Comparison of ENCODE assay signal across 11 mouse cellular contexts in the genomic region with DNA sequence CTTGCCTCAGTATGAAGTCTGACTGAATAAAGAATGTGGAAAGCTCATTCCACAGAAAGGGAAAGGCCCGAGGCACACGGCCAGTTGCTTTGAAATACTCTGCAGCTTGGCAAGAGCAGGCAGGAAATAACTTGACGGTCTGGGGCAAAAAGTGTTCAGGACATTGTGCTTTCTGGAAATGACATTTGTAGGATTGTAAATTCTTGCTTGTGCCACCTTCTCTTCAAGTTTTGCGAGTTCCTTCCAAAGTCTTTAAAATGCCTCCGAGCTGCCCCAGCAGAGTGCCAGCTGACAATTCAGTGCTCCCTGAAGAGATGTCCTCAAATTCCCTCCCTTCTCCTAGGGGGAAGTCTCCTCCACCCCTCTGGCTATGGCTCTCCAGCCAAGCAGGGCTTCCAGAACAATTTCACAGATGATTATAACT. TPM values are rescaled to one million over a fixed set of nuclear protein-coding genes. Genes with fewer than 3 reads are reported as not detected.
DNase-seq lines count a peak whose midpoint lies in the region; ATAC-seq and TF ChIP-seq lines count a peak whose summit lies in the region.
"Had no signal": no experiment of that assay in that cellular context is flagged by ENCODE, and none has a peak within 500 bp of the region (broad histone marks: within the 10 kb centered on the region; RNA-seq: fewer than 3 reads in every experiment).

No protein-coding gene starts in this region.

- no peaks in the 10 kb centered on the region for H3K27me3 ChIP-seq in heart, embryonic 12.5 days (replicated peaks)
- H3K27me3 ChIP-seq in limb, embryonic 14.5 days (ENCODE audit: control insufficient read depth, insufficient read depth, low read length), result no peaks in the 10 kb centered on the region
- no peaks in the 10 kb centered on the region for H3K27me3 ChIP-seq in forebrain, embryonic 12.5 days
- H3K27me3 ChIP-seq: embryonic facial prominence, embryonic 12.5 days; stomach, embryonic 15.5 days had no signal

- H3K4me2 ChIP-seq in heart, embryonic 12.5 days, result no peak overlapping the region
- no peak overlapping the region for H3K4me2 ChIP-seq in limb, embryonic 14.5 days (replicated peaks; ENCODE audit: low read depth, low read length, severe bottlenecking)
- no peak overlapping the region for H3K4me2 ChIP-seq in forebrain, embryonic 12.5 days
- H3K4me2 ChIP-seq: embryonic facial prominence, embryonic 12.5 days; stomach, embryonic 15.5 days had no signal

- ATAC-seq in heart, embryonic 12.5 days (ENCODE audit: insufficient number of reproducible peaks, low FRiP score), result no peak
- ATAC-seq in limb, embryonic 14.5 days (ENCODE audit: low FRiP score, low read depth), result no peak
- no peak for ATAC-seq in forebrain, embryonic 12.5 days (ENCODE audit: low FRiP score)
- no peak for ATAC-seq in megakaryocyte progenitor cell, adult 5-6 weeks (replicated peaks; ENCODE audit: poor library complexity)

- H3K27ac ChIP-seq in heart, embryonic 12.5 days (ENCODE audit: poor library complexity, severe bottlenecking), result 0 out of 2 replicates have a peak overlapping the region, but pooled peaks have one; percentile 6
- peak overlapping the region; percentile 44; the same call in 1 of the 2 replicates for H3K27ac ChIP-seq in limb, embryonic 14.5 days (replicated peaks; ENCODE audit: low read depth, low read length)
- no peak overlapping the region for H3K27ac ChIP-seq in forebrain, embryonic 12.5 days
- H3K27ac ChIP-seq: stomach, embryonic 15.5 days had no signal

- H3K36me3 ChIP-seq in heart, embryonic 12.5 days, result no peaks in the 10 kb centered on the region
- H3K36me3 ChIP-seq in limb, embryonic 14.5 days (ENCODE audit: control insufficient read depth, insufficient read depth, low read length), result no peaks in the 10 kb centered on the region
- no peaks in the 10 kb centered on the region for H3K36me3 ChIP-seq in forebrain, embryonic 12.5 days (replicated peaks)
- H3K36me3 ChIP-seq: embryonic facial prominence, embryonic 12.5 days; stomach, embryonic 15.5 days had no signal

- no peak for TF ChIP-seq POLR2A in limb, embryonic 14.5 days (IDR thresholded peaks at IDR 0.05; ENCODE audit: borderline replicate concordance, extremely low read depth, insufficient read depth, insufficient read length)

- WGBS in heart, embryonic 12.5 days, result 40% methylated on average over 5 of the region's 5 CpGs
- WGBS in limb, embryonic 14.5 days, result 15% methylated on average over 5 of the region's 5 CpGs
- 72% methylated on average over 5 of the region's 5 CpGs for WGBS in forebrain, embryonic 12.5 days

- H3K9ac ChIP-seq in heart, embryonic 12.5 days, result no peak overlapping the region
- no peak overlapping the region for H3K9ac ChIP-seq in limb, embryonic 14.5 days (ENCODE audit: low read depth, low read length, severe bottlenecking)
- H3K9ac ChIP-seq in forebrain, embryonic 12.5 days, result no peak overlapping the region
- H3K9ac ChIP-seq: embryonic facial prominence, embryonic 12.5 days; stomach, embryonic 15.5 days had no signal

- H3K4me3 ChIP-seq in heart, embryonic 12.5 days, result no peak overlapping the region
- no peak overlapping the region for H3K4me3 ChIP-seq in limb, embryonic 14.5 days (replicated peaks; ENCODE audit: low read length)
- no peak overlapping the region for H3K4me3 ChIP-seq in forebrain, embryonic 12.5 days (replicated peaks)
- H3K4me3 ChIP-seq: embryonic facial prominence, embryonic 12.5 days; stomach, embryonic 15.5 days had no signal

- no peaks in the 10 kb centered on the region for H3K9me3 ChIP-seq in heart, embryonic 12.5 days (replicated peaks)
- no peaks in the 10 kb centered on the region for H3K9me3 ChIP-seq in limb, embryonic 14.5 days (ENCODE audit: control insufficient read depth, low read length)
- H3K9me3 ChIP-seq in forebrain, embryonic 12.5 days, result no peaks in the 10 kb centered on the region
- H3K9me3 ChIP-seq: embryonic facial prominence, embryonic 12.5 days; stomach, embryonic 15.5 days had no signal

- H3K4me1 ChIP-seq in heart, embryonic 12.5 days (replicated peaks), result peaks cover 38% of the 10 kb centered on the region
- peaks cover 13% of the 10 kb centered on the region for H3K4me1 ChIP-seq in limb, embryonic 14.5 days (ENCODE audit: control insufficient read depth, insufficient read depth, low read length)
- H3K4me1 ChIP-seq in forebrain, embryonic 12.5 days, result 0 out of 2 replicates have a peak, but pooled peaks cover 4% of the 10 kb centered on the region

- DNase-seq in adrenal gland, adult (ENCODE audit: inconsistent age in 2 of 2, low spot score in 1 of 2), result peak; percentile 26 to 62
- DNase-seq in adrenal gland, adult 8-10 months, result no peak
- DNase-seq in NIH3T3 (ENCODE audit: low read depth), result peak; percentile 58
- DNase-seq in limb, embryonic 14.5 days (ENCODE audit: low spot score), result peak; percentile 82
- DNase-seq in embryo, embryonic 9.5 days (ENCODE audit: extremely low spot score), result no peak

RNA-seq across cellular contexts. Expression of gene Oit3, which starts 2.1 kb away (rescaled TPM):
- 1 to 10 TPM; 2.7 to 5.3 (median 3.1) TPM for total RNA-seq in adrenal gland, adult 8-10 months (2022)
- polyA plus RNA-seq in heart, embryonic 12.5 days (2016; fragmentation: Nextera tagmentation; extraction: Ambion mirVana), result 4.5 and 5.7 TPM in 2 replicates
- 1.0 and 1.2 TPM in 2 replicates for polyA plus RNA-seq in limb, embryonic 14.5 days (2012; rRNA removed)
- polyA plus RNA-seq in limb, embryonic 14.5 days (2014; fragmentation: Nextera tagmentation; extraction: Ambion mirVana), result 0.67 and 1.0 TPM in 2 replicates
- 0.20 and 0.32 TPM in 2 replicates for polyA plus RNA-seq in forebrain, embryonic 12.5 days (2016; fragmentation: Nextera tagmentation; extraction: Ambion mirVana)
- 1.0 TPM in 1 of 2 replicates, not detected in the other for total RNA-seq in megakaryocyte progenitor cell, adult 5-6 weeks (2015)
- total RNA-seq in megakaryocyte progenitor cell, adult 5-6 weeks (2017), result 0.21 TPM in 1 of 2 replicates, not detected in the other

RNA-seq across cellular contexts. Expression of gene Pla2g12b, which starts 36.1 kb away (rescaled TPM):
- total RNA-seq in adrenal gland, adult 8-10 months (2022), result not detected
- 0.30 and 1.4 TPM in 2 replicates for polyA plus RNA-seq in heart, embryonic 12.5 days (2016; fragmentation: Nextera tagmentation; extraction: Ambion mirVana)
- polyA plus RNA-seq in limb, embryonic 14.5 days (2012; rRNA removed), result not detected in 2 replicates
- not detected in 2 replicates for polyA plus RNA-seq in limb, embryonic 14.5 days (2014; fragmentation: Nextera tagmentation; extraction: Ambion mirVana)
- polyA plus RNA-seq in forebrain, embryonic 12.5 days (2016; fragmentation: Nextera tagmentation; extraction: Ambion mirVana), result not detected in 2 replicates
- total RNA-seq in megakaryocyte progenitor cell, adult 5-6 weeks (2015), result not detected in 2 replicates
- total RNA-seq in megakaryocyte progenitor cell, adult 5-6 weeks (2017), result not detected in 2 replicates
- total RNA-seq: layer of hippocampus, adult 8-10 months had no signal
- polyA plus RNA-seq: embryonic facial prominence, embryonic 12.5 days had no signal

RNA-seq across cellular contexts. Expression of gene Gm10273, which starts 44.1 kb away (rescaled TPM):
- 10 to 100 TPM; 23.4 to 75.5 (median 42.2) TPM for total RNA-seq in adrenal gland, adult 8-10 months (2022)
- polyA plus RNA-seq in heart, embryonic 12.5 days (2016; fragmentation: Nextera tagmentation; extraction: Ambion mirVana), result 5.1 and 7.2 TPM in 2 replicates
- polyA plus RNA-seq in limb, embryonic 14.5 days (2012; rRNA removed), result 5.9 and 8.2 TPM in 2 replicates
- 4.4 and 6.5 TPM in 2 replicates for polyA plus RNA-seq in limb, embryonic 14.5 days (2014; fragmentation: Nextera tagmentation; extraction: Ambion mirVana)
- 2.4 TPM in 1 of 2 replicates, not detected in the other for polyA plus RNA-seq in forebrain, embryonic 12.5 days (2016; fragmentation: Nextera tagmentation; extraction: Ambion mirVana)
- 67.4 and 68.7 TPM in 2 replicates for total RNA-seq in megakaryocyte progenitor cell, adult 5-6 weeks (2015)
- total RNA-seq in megakaryocyte progenitor cell, adult 5-6 weeks (2017), result 51.9 and 123 TPM in 2 replicates

Comparison
In these comparisons a context has a peak if more than half of its experiments do, and no peak if none do; other contexts are left out.
1. DNase-seq: peak in adrenal gland, adult (2 of 2), NIH3T3 (single experiment) and limb, embryonic 14.5 days (single experiment); none in adrenal gland, adult 8-10 months (single experiment) and embryo, embryonic 9.5 days (single experiment).